Mouse (Mus musculus) heart, embryonic 14.5 days (tissue): ENCODE measurements around the gene Ccer2. TPM values are rescaled to one million over a fixed set of nuclear protein-coding genes. Genes with fewer than 3 reads are reported as not detected.

Source experiments
- ATAC-seq: fragments of 200-750 bp; cut with Nextera tagmentation; 2 replicates; pipeline ENCODE4 v1.8.0; 2017; ENCODE audit warnings: low read depth, moderate TSS enrichment; ENCODE audit not compliant: insufficient number of reproducible peaks, insufficient read depth, low FRiP score
- H3K27ac ChIP-seq, 2 experiments: fragments of 200-500 bp in 1 of 2; fragments of 300-500 bp in 1 of 2; sonication (generic) in 1 of 2; replicated peaks in 1 of 2; 2 replicates each; pipeline ENCODE4 v1.5.1; 2012 to 2014; ENCODE audit warnings: low read depth in 2 of 2, low read length in 2 of 2, control low read depth in 1 of 2, mild to moderate bottlenecking in 1 of 2, mixed read lengths in 1 of 2; ENCODE audit not compliant: control insufficient read depth in 1 of 2, insufficient read depth in 1 of 2
- H3K27me3 ChIP-seq: fragments of 300-500 bp; sonication (generic); 2 replicates; pipeline ENCODE4 v1.6.1; 2014; ENCODE audit warnings: mild to moderate bottlenecking, low read length, control low read depth; ENCODE audit not compliant: control insufficient read depth, insufficient read depth
- H3K36me3 ChIP-seq: fragments of 300-500 bp; sonication (generic); 2 replicates; pipeline ENCODE4 v1.6.1; 2014; ENCODE audit warnings: mild to moderate bottlenecking, control low read depth, low read length, mixed read lengths; ENCODE audit not compliant: control insufficient read depth, insufficient read depth
- H3K4me1 ChIP-seq, 2 experiments: fragments of 200-500 bp in 1 of 2; fragments of 300-500 bp in 1 of 2; sonication (generic) in 1 of 2; 2 replicates each; pipeline ENCODE4 v1.6.1; 2012 to 2014; ENCODE audit warnings: low read length in 2 of 2, control low read depth in 1 of 2, mixed read lengths in 1 of 2; ENCODE audit not compliant: control insufficient read depth in 2 of 2, insufficient read depth in 2 of 2
- H3K4me2 ChIP-seq: fragments of 300-500 bp; sonication (generic); 2 replicates; pipeline ENCODE4 v1.6.1; 2014; ENCODE audit warnings: mild to moderate bottlenecking, low read length
- H3K4me3 ChIP-seq, 2 experiments: fragments of 200-500 bp in 1 of 2; fragments of 300-500 bp in 1 of 2; sonication (generic) in 1 of 2; 2 replicates each; pipeline ENCODE4 v1.5.1; 2012 to 2014; ENCODE audit warnings: low read length in 2 of 2, mild to moderate bottlenecking in 2 of 2, control low read depth in 1 of 2, low read depth in 1 of 2, moderate library complexity in 1 of 2; ENCODE audit not compliant: control insufficient read depth in 1 of 2, insufficient read depth in 1 of 2
- H3K9ac ChIP-seq: fragments of 300-500 bp; sonication (generic); 2 replicates; pipeline ENCODE4 v1.6.1; 2014; ENCODE audit warnings: mild to moderate bottlenecking, low read length
- H3K9me3 ChIP-seq: fragments of 300-500 bp; sonication (generic); 2 replicates; pipeline ENCODE4 v1.6.1; 2016; ENCODE audit warnings: low read length, control low read depth; ENCODE audit not compliant: control insufficient read depth
- WGBS: fragments of 180-500 bp; shearing (Covaris S2); extraction: QIAGEN DNeasy Blood & Tissue Kit; methylation state at CpG from one replicate; pipeline ENCODE4 v1.1.7; 2014; 5-methylcytosine and 5-hydroxymethylcytosine counted together
- polyA plus RNA-seq: library from polyadenylated mRNA; unstranded; fragments of >200 nt; fragmentation: Nextera tagmentation; extraction: Ambion mirVana; gene quantifications from 2 replicates; pipeline ENCODE4 v1.2.1, GENCODE M21; 2014

Gene Ccer2
- polyA plus RNA-seq, 1 experiment from 2014 or later = not detected

GRCm38 (mm10) chr7:28780067-28780658, 24.2 kb downstream of the Ccer2 start:
- 0 out of 2 replicates have a peak, but pooled peaks have one; percentile 27 for ATAC-seq
- peak overlapping the region; percentile 2 to 44; a peak in 1 of 4 replicates for H3K27ac ChIP-seq

GRCm38 (mm10) chr7:28780857-28781256, 24.9 kb downstream of the Ccer2 start:
- Histone ChIP-seq H3K9ac (peak overlapping the region; percentile 25; the same call in 1 of the 2 replicates), H3K4me2 (no peak overlapping the region), H3K36me3 (peaks cover 32% of the 10 kb centered on the region), H3K27ac (0 out of 4 replicates have a peak overlapping the region, but pooled peaks of 1 of the 2 experiments have one; percentile 2), H3K4me1 (peaks cover 8 to 16% of the 10 kb centered on the region in 2 experiments), H3K9me3 (no peaks in the 10 kb centered on the region), H3K4me3 (no peak overlapping the region), H3K27me3 (no peaks in the 10 kb centered on the region)
- no peak for ATAC-seq
- WGBS = 56% methylated on average over 7 of the region's 7 CpGs

More at GRCm38 (mm10) chr7:28780067-28780658, 24.2 kb downstream of the Ccer2 start:
- 40% methylated on average over 6 of the region's 6 CpGs for WGBS
- Histone ChIP-seq H3K9me3 (no peaks in the 10 kb centered on the region), H3K4me1 (peaks cover 8 to 16% of the 10 kb centered on the region in 2 experiments), H3K4me3 (no peak overlapping the region), H3K27me3 (no peaks in the 10 kb centered on the region), H3K36me3 (peaks cover 28% of the 10 kb centered on the region), H3K9ac (0 out of 2 replicates have a peak overlapping the region, but pooled peaks have one; percentile 25), H3K4me2 (no peak overlapping the region)

- ATAC-seq = no peak
- H3K4me3 ChIP-seq = no peak overlapping the region
- 0 out of 2 replicates have a peak overlapping the region, but pooled peaks have one; percentile 21 for H3K9ac ChIP-seq
- H3K27ac ChIP-seq = no peak overlapping the region
- no peaks in the 10 kb centered on the region for H3K27me3 ChIP-seq
- no peak overlapping the region for H3K4me2 ChIP-seq
- H3K9me3 ChIP-seq = no peaks in the 10 kb centered on the region
- 90% methylated on average over 8 of the region's 8 CpGs for WGBS
- H3K4me1 ChIP-seq = peaks cover 8 to 16% of the 10 kb centered on the region in 2 experiments
- peaks cover 36% of the 10 kb centered on the region for H3K36me3 ChIP-seq
Measured at GRCm38 (mm10) chr7:28781261-28781663, 25.3 kb downstream of the Ccer2 start.

- Histone ChIP-seq H3K9me3 (no peaks in the 10 kb centered on the region), H3K27me3 (no peaks in the 10 kb centered on the region), H3K4me3 (no peak overlapping the region), H3K36me3 (peaks cover 32% of the 10 kb centered on the region), H3K4me1 (peaks cover 7 to 14% of the 10 kb centered on the region in 2 experiments), H3K9ac (no peak overlapping the region), H3K27ac (no peak overlapping the region), H3K4me2 (no peak overlapping the region)
- no peak for ATAC-seq
- WGBS = 70% methylated on average over 5 of the region's 5 CpGs
Measured at GRCm38 (mm10) chr7:28785161-28785560, 29.2 kb downstream of the Ccer2 start.

- no peak overlapping the region for H3K9ac ChIP-seq
- ATAC-seq = no peak
- no peak overlapping the region for H3K4me2 ChIP-seq
- H3K4me3 ChIP-seq = no peak overlapping the region
- peaks cover 29% of the 10 kb centered on the region for H3K36me3 ChIP-seq
- WGBS = 82% methylated on average over 9 of the region's 9 CpGs
- no peak overlapping the region for H3K27ac ChIP-seq
- H3K27me3 ChIP-seq = no peaks in the 10 kb centered on the region
- H3K9me3 ChIP-seq = no peaks in the 10 kb centered on the region
- 0 out of 4 replicates have a peak, but pooled peaks cover 0 to under 1% of the 10 kb centered on the region in 2 experiments for H3K4me1 ChIP-seq
Measured at GRCm38 (mm10) chr7:28787884-28788283, 31.9 kb downstream of the Ccer2 start.

- no peaks in the 10 kb centered on the region for H3K4me1 ChIP-seq
- H3K27me3 ChIP-seq = no peaks in the 10 kb centered on the region
- H3K4me3 ChIP-seq = no peak within 1 kb of the TSS
- H3K9me3 ChIP-seq = no peaks in the 10 kb centered on the region
- peaks cover 22% of the 10 kb centered on the region for H3K36me3 ChIP-seq
- WGBS = 65% methylated on average over 5 of the region's 5 CpGs
- H3K27ac ChIP-seq = no peak within 1 kb of the TSS
- no peak for ATAC-seq
- no peak within 1 kb of the TSS for H3K9ac ChIP-seq
- H3K4me2 ChIP-seq = no peak within 1 kb of the TSS
Measured at GRCm38 (mm10) chr7:28788307-28789195, 32.6 kb downstream of the Ccer2 start, which contains the start of gene Rinl. TSS of gene Rinl (plus strand) at chr7:28788969.

- Histone ChIP-seq H3K9me3 (no peaks in the 10 kb centered on the region), H3K27ac (no peak overlapping the region), H3K27me3 (no peaks in the 10 kb centered on the region), H3K4me1 (no peaks in the 10 kb centered on the region), H3K9ac (no peak overlapping the region), H3K4me2 (no peak overlapping the region), H3K4me3 (no peak overlapping the region), H3K36me3 (peaks cover 22% of the 10 kb centered on the region)
- no peak for ATAC-seq
- 66% methylated on average over 3 of the region's 3 CpGs for WGBS
Measured at GRCm38 (mm10) chr7:28789235-28789634, 33.3 kb downstream of the Ccer2 start.
